8 mouse cellular contexts compared by ENCODE assay signal in genomic region chr5:103927429-103928195, GRCm38 (mm10). TPM values are rescaled to one million over a fixed set of nuclear protein-coding genes. Genes with fewer than 3 reads are reported as not detected.
A peak's percentile ranks its signal among the peaks of the same experiment; 100 is the strongest.
DNase-seq lines count a peak whose midpoint lies in the region; ATAC-seq and TF ChIP-seq lines count a peak whose summit lies in the region.

No protein-coding gene starts in this region.

- no peaks in the 10 kb centered on the region for H3K27me3 ChIP-seq in heart, embryonic 10.5 days (ENCODE audit: insufficient read depth, poor library complexity, severe bottlenecking)
- H3K27me3 ChIP-seq in kidney, embryonic 14.5 days (ENCODE audit: control insufficient read depth, insufficient read depth, low read length), result no peaks in the 10 kb centered on the region
- H3K27me3 ChIP-seq in limb, embryonic 15.5 days, result no peaks in the 10 kb centered on the region

- peak overlapping the region; percentile 38 for H3K4me3 ChIP-seq in bone marrow macrophage, adult 2 months (ENCODE audit: insufficient read depth, low read length)
- no peak overlapping the region for H3K4me3 ChIP-seq in embryonic fibroblast, embryonic 13.5 days (ENCODE audit: insufficient read depth, low read length)
- peak overlapping the region; percentile 53 for H3K4me3 ChIP-seq in heart, embryonic 10.5 days
- H3K4me3 ChIP-seq in kidney, embryonic 14.5 days (ENCODE audit: low read length), result peak overlapping the region; percentile 29
- H3K4me3 ChIP-seq in limb, embryonic 15.5 days, result peak overlapping the region; percentile 32

- 26% methylated on average over 27 of the region's 27 CpGs for WGBS in heart, embryonic 10.5 days
- WGBS in kidney, embryonic 14.5 days, result 18% methylated on average over 27 of the region's 27 CpGs
- 22% methylated on average over 27 of the region's 27 CpGs for WGBS in limb, embryonic 15.5 days

- peak; percentile 91 to 92 for DNase-seq in B cell, adult 2 months
- DNase-seq in heart, embryonic 10.5 days (ENCODE audit: low spot score), result peak; percentile 91
- peak; percentile 27 to 68 for DNase-seq in monocyte, adult 2 months (ENCODE audit: low read depth in 1 of 2, low spot score in 2 of 2)
- DNase-seq in spleen, postnatal 36 days (ENCODE audit: low spot score in 2 of 2), result peak; percentile 66 to 76

- no peak for TF ChIP-seq CTCF in bone marrow macrophage, adult 2 months (IDR thresholded peaks at IDR 0.05; ENCODE audit: low read depth, low read length)
- TF ChIP-seq CTCF in embryonic fibroblast, embryonic 13.5 days (IDR thresholded peaks at IDR 0.05; ENCODE audit: borderline replicate concordance, insufficient read depth, low read length), result peak; percentile 53; the same call in 1 of the 2 replicates

- ATAC-seq in kidney, embryonic 14.5 days (ENCODE audit: low FRiP score, low TSS enrichment), result peak; percentile 70; the same call in 1 of the 2 replicates
- peak; percentile 52; the same call in 1 of the 2 replicates for ATAC-seq in limb, embryonic 15.5 days (ENCODE audit: insufficient number of reproducible peaks, low FRiP score, low TSS enrichment, low read depth)

- no peak for TF ChIP-seq POLR2A in bone marrow macrophage, adult 2 months (IDR thresholded peaks at IDR 0.05; ENCODE audit: borderline replicate concordance, low read depth, low read length)
- TF ChIP-seq POLR2A in embryonic fibroblast, embryonic 13.5 days (IDR thresholded peaks at IDR 0.05; ENCODE audit: low read depth, low read length), result no peak

- peak overlapping the region; percentile 51; the same call in 1 of the 2 replicates for H3K9ac ChIP-seq in kidney, embryonic 14.5 days (ENCODE audit: low read depth, low read length)
- H3K9ac ChIP-seq in limb, embryonic 15.5 days, result no peak overlapping the region

- H3K4me1 ChIP-seq in bone marrow macrophage, adult 2 months (ENCODE audit: control insufficient read depth, insufficient read depth, low read length), result peaks cover 3% of the 10 kb centered on the region; the same call in 1 of the 2 replicates
- H3K4me1 ChIP-seq in embryonic fibroblast, embryonic 13.5 days (ENCODE audit: control insufficient read depth, insufficient read depth, low read length), result no peaks in the 10 kb centered on the region; the same call in 1 of the 2 replicates
- H3K4me1 ChIP-seq in heart, embryonic 10.5 days, result peaks cover 6% of the 10 kb centered on the region; the same call in 1 of the 2 replicates
- peaks cover 7% of the 10 kb centered on the region; the same call in 1 of the 2 replicates for H3K4me1 ChIP-seq in kidney, embryonic 14.5 days (ENCODE audit: control insufficient read depth, insufficient read depth, low read length)
- peaks cover 6% of the 10 kb centered on the region; the same call in 1 of the 2 replicates for H3K4me1 ChIP-seq in limb, embryonic 15.5 days

- H3K36me3 ChIP-seq in heart, embryonic 10.5 days, result no peaks in the 10 kb centered on the region
- H3K36me3 ChIP-seq in kidney, embryonic 14.5 days (ENCODE audit: control insufficient read depth, insufficient read depth, low read length), result no peaks in the 10 kb centered on the region
- H3K36me3 ChIP-seq in limb, embryonic 15.5 days, result no peaks in the 10 kb centered on the region

- no peaks in the 10 kb centered on the region for H3K9me3 ChIP-seq in heart, embryonic 10.5 days
- peaks cover under 1% of the 10 kb centered on the region; the same call in 1 of the 2 replicates for H3K9me3 ChIP-seq in kidney, embryonic 14.5 days (ENCODE audit: control insufficient read depth, low read length)
- no peaks in the 10 kb centered on the region for H3K9me3 ChIP-seq in limb, embryonic 15.5 days

- H3K4me2 ChIP-seq in kidney, embryonic 14.5 days (replicated peaks; ENCODE audit: low read depth, low read length), result peak overlapping the region; percentile 53
- peak overlapping the region; percentile 48 for H3K4me2 ChIP-seq in limb, embryonic 15.5 days

- no peak overlapping the region for H3K27ac ChIP-seq in bone marrow macrophage, adult 2 months (ENCODE audit: insufficient read depth, low read depth, low read length)
- no peak overlapping the region for H3K27ac ChIP-seq in embryonic fibroblast, embryonic 13.5 days (ENCODE audit: insufficient read depth, low read length)
- H3K27ac ChIP-seq in heart, embryonic 10.5 days, result peak overlapping the region; percentile 76; the same call in 1 of the 2 replicates
- 0 out of 2 replicates have a peak overlapping the region, but pooled peaks have one; percentile 37 for H3K27ac ChIP-seq in kidney, embryonic 14.5 days (ENCODE audit: low read depth, low read length)
- H3K27ac ChIP-seq in limb, embryonic 15.5 days, result peak overlapping the region; percentile 64

RNA-seq across cellular contexts. Expression of gene Klhl8, which starts 16.6 kb away (rescaled TPM):
- 2.8 and 2.9 TPM in 2 replicates for polyA plus RNA-seq in bone marrow macrophage, adult 2 months (2012; ENCODE audit: insufficient read depth, insufficient read length, missing spikeins)
- 4.9 and 5.1 TPM in 2 replicates for polyA plus RNA-seq in embryonic fibroblast, embryonic 13.5 days (2011; ENCODE audit: insufficient read length, low read depth, missing spikeins)
- polyA plus RNA-seq in heart, embryonic 10.5 days (2016; fragmentation: Nextera tagmentation; extraction: Ambion mirVana), result 7.2 and 9.3 TPM in 2 replicates
- polyA plus RNA-seq in kidney, embryonic 14.5 days (2014; fragmentation: Nextera tagmentation; extraction: Ambion mirVana), result 6.8 and 13.3 TPM in 2 replicates
- polyA plus RNA-seq in limb, embryonic 15.5 days (2015; fragmentation: Nextera tagmentation; extraction: Ambion mirVana), result 13.7 and 15.5 TPM in 2 replicates

RNA-seq across cellular contexts. Expression of gene Hsd17b13, which starts 49.6 kb away (rescaled TPM):
- polyA plus RNA-seq in bone marrow macrophage, adult 2 months (2012; ENCODE audit: insufficient read depth, insufficient read length, missing spikeins), result not detected in 2 replicates
- not detected in 2 replicates for polyA plus RNA-seq in embryonic fibroblast, embryonic 13.5 days (2011; ENCODE audit: insufficient read length, low read depth, missing spikeins)
- not detected in 2 replicates for polyA plus RNA-seq in heart, embryonic 10.5 days (2016; fragmentation: Nextera tagmentation; extraction: Ambion mirVana)
- polyA plus RNA-seq in kidney, embryonic 14.5 days (2014; fragmentation: Nextera tagmentation; extraction: Ambion mirVana), result 0.23 TPM in 1 of 2 replicates, not detected in the other
- polyA plus RNA-seq in limb, embryonic 15.5 days (2015; fragmentation: Nextera tagmentation; extraction: Ambion mirVana), result 0.18 TPM in 1 of 2 replicates, not detected in the other

Comparison
In these comparisons a context has a peak if more than half of its experiments do, and no peak if none do; other contexts are left out.
1. H3K27ac ChIP-seq: peak in heart, embryonic 10.5 days (single experiment), kidney, embryonic 14.5 days (single experiment) and limb, embryonic 15.5 days (single experiment); none in bone marrow macrophage, adult 2 months (single experiment) and embryonic fibroblast, embryonic 13.5 days (single experiment).
2. Peak in every context shown above with its lines, with median percentiles within 50 percentile points of each other: DNase-seq.